Mouse (Mus musculus) liver, postnatal 0 days (tissue): ENCODE results near the gene Vps4a.

Source experiments
- CTCF ChIP-seq: sonication (generic); IDR thresholded peaks from 2 replicates; pipeline ENCODE4 v1.5.1; 2016; ENCODE audit warnings: antibody characterized with exemption, low read depth
- EP300 ChIP-seq: IDR thresholded peaks from 2 replicates; pipeline ENCODE4 v1.6.1; 2016; ENCODE audit warnings: antibody characterized with exemption, low read depth, mild to moderate bottlenecking

- TF ChIP-seq CTCF (no peak), EP300 (no peak)
Measured at GRCm38 (mm10) chr8:107062613-107063012, 31.6 kb downstream of the Vps4a start.
